Mouse (Mus musculus): ENCODE data around the gene Sgcd.

- no peak for TF ChIP-seq CTCF (IDR thresholded peaks at IDR 0.05; ENCODE audit: extremely low read depth, insufficient read depth, low read length)
- TF ChIP-seq POLR2A (IDR thresholded peaks at IDR 0.05; ENCODE audit: extremely low read depth, insufficient read depth, low read length) = no peak
These were observed 528.6 kb downstream of the Sgcd start for GRCm38 (mm10) chr11:47460149-47460548.

All from cortical plate, adult 2 months (tissue).